Mouse (Mus musculus) G1E (cell line): Measurements from ENCODE around the gene Trappc3l.

Experiments used
- CTCF ChIP-seq: IDR thresholded peaks from 2 replicates; pipeline ENCODE4 v1.5.1; 2012; ENCODE audit warnings: low read depth, low read length, inconsistent platforms, mixed read lengths
- GATA1 ChIP-seq: IDR thresholded peaks from 2 replicates; pipeline ENCODE4 v1.6.1; 2012; ENCODE audit warnings: borderline replicate concordance, low read length, inconsistent platforms, mixed read lengths
- POLR2AphosphoS5 ChIP-seq: IDR thresholded peaks from 2 replicates; pipeline ENCODE4 v1.6.1; 2012; ENCODE audit warnings: low read depth, low read length, inconsistent platforms; ENCODE audit not compliant: insufficient replicate concordance
- TAL1 ChIP-seq: conservative IDR thresholded peaks from 2 replicates; pipeline ENCODE4 v1.6.1; 2012; ENCODE audit warnings: low read depth, low read length, inconsistent platforms, mixed read lengths

GRCm38 (mm10) chr10:34141693-34142092, 104.3 kb downstream of the Trappc3l start:
- TF ChIP-seq GATA1 (no peak), CTCF (no peak), POLR2AphosphoS5 (no peak), TAL1 (no peak)
